Mouse (Mus musculus): ENCODE data around the gene Cnksr2. TPM values are rescaled to one million over a fixed set of nuclear protein-coding genes. Genes with fewer than 3 reads are reported as not detected.

Cnksr2 gene
- total and polyA plus RNA-seq, 3 experiments: not detected

- dilution Hi-C loops (cut with MboI; ENCODE audit: extremely low pct_ligation_motif_present, extremely low pct_unique_long_range_greater_than_20kb, low sequenced_read_pairs): no loop called here
- Histone ChIP-seq H3K4me1 (ENCODE audit: control insufficient read depth in 1 of 2, insufficient read depth in 2 of 2) (no peaks in the 10 kb centered on the region), H3K9ac (ENCODE audit: insufficient read depth, low read depth) (no peak overlapping the region), H3K27ac (ENCODE audit: insufficient read depth, low read depth) (no peak overlapping the region), H3K9me3 (replicated peaks; ENCODE audit: low read length) (peaks cover 6% of the 10 kb centered on the region), H3K79me2 (replicated peaks; ENCODE audit: control insufficient read depth, extremely low read depth, insufficient read depth, poor library complexity, severe bottlenecking) (no peaks in the 10 kb centered on the region), H3K27me3 (replicated peaks) (no peaks in the 10 kb centered on the region), H3K4me2 (ENCODE audit: insufficient read depth, low read depth, poor library complexity, severe bottlenecking) (no peak overlapping the region), H3K36me3 (replicated peaks in 1 of 2; ENCODE audit: control insufficient read depth in 1 of 2, insufficient read depth in 1 of 2, low read length in 1 of 2) (no peaks in the 10 kb centered on the region), H3K4me3 (replicated peaks in 1 of 3; ENCODE audit: low read depth in 2 of 3, low read length in 2 of 3, poor library complexity in 1 of 3) (no peak overlapping the region)
- in situ Hi-C loops (cut with MboI; ENCODE audit: low pct_ligation_motif_present, low pct_unique_long_range_greater_than_20kb, low sequenced_read_pairs): no loop called here
- TF ChIP-seq JUN (IDR thresholded peaks at IDR 0.05; ENCODE audit: insufficient read depth, low read depth, low read length) (no peak), USF1 (IDR thresholded peaks at IDR 0.05; ENCODE audit: low read depth, low read length) (no peak), ETS1 (conservative IDR thresholded peaks at IDR 0.05; ENCODE audit: low read depth, low read length) (no peak), UBTF (IDR thresholded peaks at IDR 0.05; ENCODE audit: low read depth, low read length) (no peak), PAX5 (IDR thresholded peaks at IDR 0.05; ENCODE audit: low read length) (no peak), EP300 (IDR thresholded peaks at IDR 0.05; ENCODE audit: low read length) (no peak), E2F4 (IDR thresholded peaks at IDR 0.05; ENCODE audit: insufficient replicate concordance, low read depth, low read length) (no peak), HCFC1 (IDR thresholded peaks at IDR 0.05; ENCODE audit: low read depth, low read length) (no peak), TBP (conservative IDR thresholded peaks at IDR 0.05; ENCODE audit: low read depth, low read length) (no peak), ZKSCAN1 (IDR thresholded peaks at IDR 0.05; ENCODE audit: borderline replicate concordance, low read depth, low read length) (no peak), MAFK (IDR thresholded peaks at IDR 0.05; ENCODE audit: insufficient replicate concordance, low read length) (no peak), POLR2AphosphoS2 (IDR thresholded peaks at IDR 0.05; ENCODE audit: low read depth, low read length) (no peak), CHD2 (IDR thresholded peaks at IDR 0.05; ENCODE audit: low read length) (no peak), IRF4 (IDR thresholded peaks at IDR 0.05; ENCODE audit: low read depth, low read length) (no peak), CTCF (conservative IDR thresholded peaks at IDR 0.05 in 1 of 2, IDR thresholded peaks at IDR 0.05 in 1 of 2; ENCODE audit: low read depth in 2 of 2, low read length in 2 of 2) (no peak), NELFE (IDR thresholded peaks at IDR 0.05; ENCODE audit: low read depth, low read length) (no peak), MAZ (IDR thresholded peaks at IDR 0.05; ENCODE audit: low read depth, low read length) (no peak)
- no peak for DNase-seq (ENCODE audit: extremely low read depth)
These were observed 638 bp downstream of the Cnksr2 start for GRCm38 (mm10) chrX:158042255-158043056.

- Histone ChIP-seq H3K4me3 (replicated peaks in 1 of 3; ENCODE audit: low read depth in 2 of 3, low read length in 2 of 3, poor library complexity in 1 of 3) (no peak overlapping the region), H3K4me2 (ENCODE audit: insufficient read depth, low read depth, poor library complexity, severe bottlenecking) (no peak overlapping the region), H3K9ac (ENCODE audit: insufficient read depth, low read depth) (no peak overlapping the region), H3K79me2 (replicated peaks; ENCODE audit: control insufficient read depth, extremely low read depth, insufficient read depth, poor library complexity, severe bottlenecking) (no peaks in the 10 kb centered on the region), H3K4me1 (ENCODE audit: control insufficient read depth in 1 of 2, insufficient read depth in 2 of 2) (no peaks in the 10 kb centered on the region), H3K9me3 (replicated peaks; ENCODE audit: low read length) (peaks cover 6% of the 10 kb centered on the region), H3K36me3 (replicated peaks in 1 of 2; ENCODE audit: control insufficient read depth in 1 of 2, insufficient read depth in 1 of 2, low read length in 1 of 2) (no peaks in the 10 kb centered on the region), H3K27ac (ENCODE audit: insufficient read depth, low read depth) (no peak overlapping the region), H3K27me3 (replicated peaks) (no peaks in the 10 kb centered on the region)
- TF ChIP-seq CTCF (conservative IDR thresholded peaks at IDR 0.05 in 1 of 2, IDR thresholded peaks at IDR 0.05 in 1 of 2; ENCODE audit: low read depth in 2 of 2, low read length in 2 of 2): no peak
- TF ChIP-seq CHD2 (IDR thresholded peaks at IDR 0.05; ENCODE audit: low read length): no peak
- TF ChIP-seq MAFK (IDR thresholded peaks at IDR 0.05; ENCODE audit: insufficient replicate concordance, low read length): no peak
- no peak for TF ChIP-seq UBTF (IDR thresholded peaks at IDR 0.05; ENCODE audit: low read depth, low read length)
- no peak for TF ChIP-seq JUND (conservative IDR thresholded peaks at IDR 0.05; ENCODE audit: low read depth, low read length)
- no peak for TF ChIP-seq RCOR1 (conservative IDR thresholded peaks at IDR 0.05; ENCODE audit: low read depth, low read length)
- TF ChIP-seq RAD21 (IDR thresholded peaks at IDR 0.05; ENCODE audit: low read depth, low read length): no peak
- TF ChIP-seq TCF12 (IDR thresholded peaks at IDR 0.05; ENCODE audit: low read depth, low read length): no peak
- no peak for TF ChIP-seq HCFC1 (IDR thresholded peaks at IDR 0.05; ENCODE audit: low read depth, low read length)
- no peak for DNase-seq (ENCODE audit: extremely low read depth)
- dilution Hi-C loops (cut with MboI; ENCODE audit: extremely low pct_ligation_motif_present, extremely low pct_unique_long_range_greater_than_20kb, low sequenced_read_pairs) (no loop called here), in situ Hi-C loops (cut with MboI; ENCODE audit: low pct_ligation_motif_present, low pct_unique_long_range_greater_than_20kb, low sequenced_read_pairs) (no loop called here)
These were observed 1.4 kb downstream of the Cnksr2 start for GRCm38 (mm10) chrX:158041703-158042102.
